Mouse (Mus musculus) brain, adult 2 months (tissue): ENCODE results near the gene Pdzd7.

Experiments
- DNase-seq: peaks from one replicate; pipeline ENCODE4 v3.0.0; 2011; ENCODE audit warnings: low read depth, low spot score

Pdzd7 gene

DNA sequence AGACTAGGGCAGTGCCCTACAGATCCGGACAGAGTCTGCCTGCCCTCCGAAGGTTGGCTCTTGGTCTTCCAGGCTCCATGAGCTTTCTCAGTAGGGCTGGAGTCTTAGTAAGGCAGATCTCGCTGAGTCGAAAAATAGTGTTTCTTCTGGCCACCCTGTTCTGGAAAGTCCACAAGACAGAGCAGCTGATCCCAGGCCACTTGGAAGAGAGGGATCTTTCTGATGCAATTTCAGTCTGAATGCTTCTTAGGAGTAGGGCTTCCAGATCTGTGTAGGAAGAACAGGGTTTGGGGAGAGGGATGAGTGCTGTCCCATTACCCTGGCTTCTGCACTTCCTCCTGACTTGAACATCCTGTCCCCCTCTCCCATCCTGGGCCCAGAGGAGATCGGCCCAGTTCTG lies at the start of gene Pdzd7:
TSS of gene Pdzd7 (minus strand) at position 67 of the 400 bp plus-strand sequence.
- no peak for DNase-seq

DNA sequence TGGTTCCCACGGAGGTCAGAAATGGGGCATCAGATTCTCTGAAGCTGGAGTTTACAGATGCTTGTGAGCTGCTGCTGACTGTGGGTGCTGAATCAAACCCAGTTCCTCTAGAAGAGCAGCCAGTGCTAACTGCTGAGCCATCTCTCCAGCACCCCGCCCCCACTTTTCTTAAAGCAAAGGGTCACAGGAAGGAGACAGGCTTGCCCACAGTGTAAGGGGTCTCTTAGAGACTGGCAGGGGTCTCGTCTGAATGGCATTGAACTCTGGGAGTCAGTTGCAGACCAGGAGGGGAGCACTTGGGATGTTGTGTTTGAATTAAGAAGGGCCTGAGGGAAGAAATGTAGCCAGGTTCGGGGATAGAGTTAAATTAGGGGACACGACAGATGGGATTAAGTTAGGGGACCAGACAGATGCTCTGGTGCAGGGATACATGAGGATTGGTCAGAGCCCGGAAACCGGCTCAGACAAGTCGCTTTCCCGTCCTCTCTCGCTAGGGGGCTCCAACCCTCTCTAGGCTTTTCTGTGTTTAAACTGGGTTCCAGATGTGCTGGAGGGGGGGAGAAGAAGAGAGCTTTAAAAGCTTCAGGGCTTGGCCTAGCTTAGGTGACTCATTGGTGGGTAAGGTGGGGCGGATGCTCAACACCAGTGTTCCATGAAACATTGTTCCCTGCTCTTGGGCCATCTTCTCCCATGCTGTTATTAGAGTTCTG lies 36.5 kb upstream of the Pdzd7 start:
- peak; percentile 67 for DNase-seq

DNA sequence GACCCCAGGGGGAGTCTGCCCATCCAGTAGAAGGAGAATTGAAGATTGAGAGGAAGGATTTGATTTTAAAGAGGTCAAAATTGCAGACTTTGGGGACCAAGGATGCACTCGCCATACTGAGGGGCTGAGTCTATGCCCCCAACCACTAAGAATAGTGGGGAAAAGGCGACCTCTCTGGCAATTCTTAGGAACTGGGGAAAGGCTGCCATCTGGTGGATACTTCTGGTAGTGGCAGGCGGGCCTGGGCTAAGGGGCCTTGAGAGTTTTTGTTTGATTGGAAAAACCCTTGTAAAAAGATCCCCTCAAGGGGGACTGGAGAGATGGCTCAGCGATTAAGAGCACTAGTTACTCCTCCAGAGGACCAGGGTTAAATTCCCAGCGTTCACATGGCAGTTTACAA lies 35.8 kb upstream of the Pdzd7 start:
- peak; percentile 80 for DNase-seq

DNA sequence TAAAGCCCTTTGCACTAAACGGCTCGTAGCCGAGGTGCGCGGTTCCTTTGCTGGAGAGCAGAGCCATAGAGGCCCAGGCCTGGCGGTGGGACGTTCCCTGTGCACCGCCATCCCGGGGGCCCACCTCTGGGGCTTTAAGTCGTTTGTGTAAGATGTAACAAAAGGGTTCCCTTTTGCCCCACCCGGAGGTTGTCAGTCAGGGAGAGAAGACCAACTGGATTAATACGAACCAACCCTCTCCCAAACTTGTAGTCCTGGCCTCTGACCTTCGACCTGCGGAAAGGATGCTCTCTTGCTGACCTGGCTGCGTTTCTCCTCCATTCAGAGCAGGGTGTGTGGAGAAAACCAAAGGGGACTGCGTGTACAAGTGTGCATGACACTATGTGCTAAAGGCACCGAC lies 35.2 kb upstream of the Pdzd7 start:
- DNase-seq: peak; percentile 18

DNA sequence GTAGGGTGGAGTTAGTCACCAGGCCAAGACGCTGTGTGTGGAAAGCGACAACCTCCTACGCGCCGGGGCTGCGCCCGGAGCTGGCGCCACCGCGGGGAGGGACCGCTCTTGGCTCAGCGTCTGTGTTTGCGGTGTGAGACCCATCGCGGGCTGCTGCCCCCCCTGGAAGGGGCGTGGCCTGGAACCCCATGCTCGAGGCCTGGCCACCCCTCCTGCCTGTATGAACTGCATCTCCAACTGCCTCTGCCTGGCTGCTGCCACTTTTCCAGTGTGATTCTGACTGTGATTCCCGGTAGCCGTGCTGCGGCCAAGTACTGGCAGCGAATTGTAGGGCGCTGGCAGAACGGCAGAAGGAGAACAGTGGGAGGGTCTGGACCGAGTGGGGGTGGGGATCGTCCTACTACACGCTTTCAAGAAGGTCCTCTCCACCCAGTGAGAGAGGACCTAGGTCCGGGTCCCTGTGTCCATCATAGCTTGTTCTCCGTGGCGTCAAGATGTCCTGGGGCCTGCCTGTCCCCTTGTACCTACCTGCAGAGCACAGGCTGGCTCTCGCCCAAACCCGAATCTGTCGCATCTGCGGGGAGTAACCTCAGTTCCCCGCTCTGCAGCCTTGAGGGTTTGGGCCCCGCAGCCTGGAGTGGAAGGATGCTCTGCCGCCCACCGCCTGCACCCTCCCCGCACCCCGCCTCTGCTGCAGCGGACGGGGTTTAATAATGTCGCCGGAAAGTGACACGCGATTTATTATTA lies 34.4 kb upstream of the Pdzd7 start:
- peak; percentile 88 for DNase-seq

DNA sequence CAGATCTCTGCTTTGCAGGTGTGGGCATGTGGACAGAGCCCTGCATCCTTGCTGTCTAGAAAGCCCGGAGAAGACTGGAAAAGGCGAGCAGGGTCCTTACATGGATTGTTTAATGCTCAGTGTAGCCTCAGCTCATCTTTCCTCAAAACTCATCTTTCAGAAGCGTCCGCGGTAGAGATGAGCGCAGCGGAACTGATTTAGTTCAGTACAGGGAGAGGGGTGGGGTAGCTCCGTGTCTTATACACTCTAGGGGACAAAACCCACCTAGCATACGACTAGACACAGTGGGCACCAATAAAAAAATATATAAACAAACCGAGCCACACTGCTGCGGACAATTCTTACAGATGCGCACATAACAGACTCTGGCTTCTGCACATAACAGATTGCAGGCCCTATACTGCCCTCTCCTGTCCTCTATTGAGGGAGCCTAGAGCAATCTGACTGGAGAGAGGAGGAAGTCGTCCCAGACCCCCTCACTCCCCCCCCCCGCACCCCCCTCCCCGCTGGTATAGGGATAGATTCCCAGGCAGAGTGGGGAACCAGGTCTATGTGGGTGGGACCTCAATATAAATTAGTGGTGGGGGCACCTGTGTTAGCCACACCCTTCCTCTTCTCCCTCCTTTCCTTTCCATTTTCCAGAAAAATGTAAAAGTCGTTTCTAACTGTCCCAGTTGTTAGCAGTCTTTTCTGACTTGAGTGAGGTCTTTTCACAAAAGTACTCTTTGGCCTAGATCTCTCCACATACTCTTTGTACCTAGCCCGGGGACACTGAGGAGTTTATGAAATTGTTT lies 33.7 kb upstream of the Pdzd7 start:
- DNase-seq: peak; percentile 72

DNA sequence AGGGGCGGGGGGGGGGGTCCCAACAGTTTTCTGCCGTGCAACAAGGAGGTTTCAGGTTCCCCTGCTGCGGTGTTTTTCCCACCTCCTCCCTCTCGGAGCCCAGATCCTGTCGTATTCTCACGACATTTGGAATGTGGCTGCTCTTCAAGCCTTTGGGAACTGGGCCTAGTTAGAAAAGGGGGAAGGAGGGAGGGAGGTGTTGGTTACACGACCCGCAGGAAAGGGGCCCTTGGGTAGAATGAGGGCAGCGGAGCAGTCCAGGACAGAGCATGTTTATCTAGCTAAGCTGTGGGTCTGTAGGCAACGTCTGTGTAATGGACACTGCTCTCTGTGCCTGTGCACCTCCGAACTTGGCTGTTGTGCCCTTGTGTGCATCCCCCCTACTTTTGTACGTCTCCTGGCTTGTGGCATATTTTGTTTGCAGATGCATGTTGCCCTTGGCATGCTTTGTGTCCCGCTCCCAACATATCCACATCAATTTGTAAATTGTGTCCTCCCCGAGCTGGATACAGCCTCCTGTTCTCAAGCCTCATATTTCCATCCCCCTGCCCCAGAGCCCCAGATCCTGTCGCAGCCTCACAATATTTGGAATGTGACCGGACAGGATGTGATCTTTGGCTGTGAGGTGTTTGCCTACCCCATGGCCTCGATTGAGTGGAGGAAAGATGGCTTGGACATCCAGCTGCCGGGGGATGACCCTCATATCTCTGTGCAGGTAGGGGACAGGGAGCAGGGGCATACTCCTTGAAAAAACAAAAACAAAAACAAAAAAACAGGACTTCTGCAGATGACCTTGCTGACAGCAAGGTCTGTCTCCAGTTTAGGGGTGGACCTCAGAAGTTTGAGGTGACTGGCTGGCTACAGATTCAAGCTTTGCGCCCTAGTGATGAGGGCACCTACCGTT lies 32.5 kb upstream of the Pdzd7 start:
- no peak for DNase-seq

DNA sequence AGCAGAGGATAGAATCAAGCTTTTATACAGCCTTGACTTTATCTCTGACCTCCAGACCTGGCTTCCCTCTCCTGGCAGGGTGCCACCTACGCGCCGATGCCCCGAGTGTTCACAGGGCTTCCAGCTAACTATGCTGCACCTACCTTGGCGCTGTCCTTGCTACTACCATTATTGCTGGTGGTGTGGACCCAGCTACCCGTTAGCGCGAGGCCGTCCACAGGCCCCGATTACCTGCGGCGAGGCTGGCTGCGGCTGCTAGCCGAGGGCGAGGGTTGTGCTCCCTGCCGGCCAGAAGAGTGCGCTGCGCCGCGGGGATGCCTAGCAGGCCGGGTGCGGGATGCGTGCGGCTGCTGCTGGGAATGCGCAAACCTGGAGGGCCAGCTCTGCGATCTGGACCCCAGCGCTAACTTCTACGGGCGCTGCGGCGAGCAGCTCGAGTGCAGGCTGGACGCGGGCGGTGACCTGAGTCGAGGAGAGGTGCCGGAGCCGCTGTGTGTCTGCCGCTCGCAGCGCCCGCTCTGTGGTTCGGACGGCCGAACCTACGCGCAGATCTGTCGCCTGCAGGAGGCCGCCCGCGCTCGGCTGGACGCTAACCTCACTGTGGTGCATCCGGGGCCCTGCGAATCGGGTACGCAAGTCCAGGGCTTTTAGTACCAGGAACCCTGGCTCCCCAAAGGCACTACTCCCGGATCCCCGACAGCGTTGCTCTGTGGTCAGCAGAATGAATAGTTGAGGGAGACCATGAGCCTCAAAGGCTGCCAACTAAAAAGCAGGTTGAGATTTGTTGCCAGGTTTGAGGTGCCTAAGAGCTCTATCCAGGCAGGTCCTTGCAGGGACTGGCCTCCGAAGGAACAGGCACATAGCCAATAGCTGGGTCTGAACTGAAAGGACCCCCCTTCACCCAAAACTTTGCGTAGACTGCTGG lies 31.3 kb upstream of the Pdzd7 start:
- DNase-seq: peak; percentile 85

DNA sequence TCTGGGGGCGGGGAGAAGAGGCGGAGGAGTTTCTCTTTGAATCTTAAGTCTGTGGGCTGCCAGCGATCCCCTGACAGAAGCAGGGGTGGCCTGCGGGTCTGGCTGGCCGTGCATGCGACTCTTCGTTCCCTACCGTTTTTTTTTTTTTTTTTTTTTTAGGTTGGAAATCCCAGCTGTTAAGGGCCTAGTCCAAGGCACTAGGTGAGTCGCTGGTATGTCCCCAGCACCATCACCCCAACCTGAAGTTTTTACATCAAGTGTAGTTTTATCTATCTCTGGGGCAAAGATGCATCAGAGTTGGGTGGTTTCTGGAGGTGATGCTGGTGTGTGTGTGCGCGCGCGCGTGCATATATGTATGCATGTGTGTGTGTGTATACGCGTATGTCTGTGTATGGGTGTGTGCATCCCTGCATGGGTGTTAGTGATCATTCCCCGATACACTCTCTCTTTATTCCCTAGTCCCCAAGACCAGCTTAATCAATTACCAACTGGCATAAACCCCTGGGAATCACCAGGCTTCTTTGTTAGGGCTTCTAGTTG lies 30.6 kb upstream of the Pdzd7 start:
- DNase-seq: no peak

DNA sequence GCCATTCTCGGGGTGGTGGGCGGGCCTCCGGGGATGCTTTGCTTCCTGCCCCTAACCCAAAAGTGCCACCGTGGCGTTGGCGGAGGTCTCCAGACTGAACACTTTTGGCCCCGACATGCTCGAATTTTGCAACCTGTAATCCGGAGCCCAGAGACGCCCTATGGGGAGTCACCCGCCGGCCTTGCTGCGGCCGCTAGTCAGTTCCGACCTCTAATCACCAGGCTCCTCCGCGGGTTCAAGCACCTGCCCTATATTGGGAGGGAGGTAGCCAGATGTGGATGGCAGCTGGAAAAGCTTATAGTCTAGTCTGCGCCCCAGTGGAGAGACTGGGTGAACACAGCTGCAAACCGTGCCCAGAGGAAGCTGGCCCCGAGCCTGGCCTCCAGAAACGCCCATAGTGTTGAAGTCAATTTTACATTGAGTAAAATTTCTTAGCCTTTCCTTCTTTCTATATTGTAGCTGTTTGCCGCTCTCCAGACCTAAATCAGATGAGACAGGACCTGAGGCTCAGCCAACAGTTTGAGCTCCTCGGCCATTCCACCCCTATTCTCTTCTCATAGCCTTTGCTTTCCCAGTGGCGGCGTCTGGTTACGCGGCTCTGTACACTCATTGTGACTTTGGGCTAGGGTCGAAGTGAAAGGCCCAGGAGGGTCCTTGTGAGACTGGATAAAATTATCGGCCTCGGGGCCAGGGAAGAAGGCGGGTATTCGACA lies 30.0 kb upstream of the Pdzd7 start:
- DNase-seq: no peak

DNA sequence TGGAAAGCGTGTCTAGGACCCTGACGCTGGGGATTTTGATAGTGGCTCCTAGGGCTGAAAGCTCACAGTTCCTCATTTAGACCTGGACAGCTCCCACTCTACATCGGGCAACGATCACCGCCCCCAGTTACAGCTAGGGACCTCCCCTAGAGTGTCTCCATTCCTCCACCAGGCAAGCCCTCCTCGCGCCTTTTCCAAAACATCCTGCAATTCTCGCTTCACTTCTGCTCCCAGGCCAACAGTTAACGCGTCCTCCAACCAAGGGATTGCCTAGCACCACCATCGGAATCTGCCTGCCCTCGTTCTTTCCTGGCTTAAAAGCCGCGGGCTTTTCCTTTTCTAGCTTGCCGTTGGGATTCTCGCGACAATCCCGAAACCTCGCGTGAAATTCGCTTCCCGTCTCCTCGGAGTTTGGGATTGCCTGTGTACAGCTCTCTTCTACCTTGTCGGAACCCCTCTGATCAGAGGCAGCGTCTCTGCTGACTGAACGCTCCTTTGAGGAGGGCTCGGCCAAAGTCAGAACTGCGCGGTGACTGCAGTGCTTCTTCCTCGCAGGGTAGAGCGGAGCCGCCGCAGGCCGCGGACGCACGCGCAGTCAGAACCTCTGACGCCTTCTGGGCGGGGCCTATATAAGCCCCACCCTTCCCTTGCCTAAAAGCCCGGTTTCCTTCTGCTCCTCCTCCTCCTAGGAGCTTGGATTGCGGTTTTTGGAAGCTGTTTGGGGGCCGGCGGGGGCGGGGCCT lies 29.2 kb upstream of the Pdzd7 start, which contains the start of gene Kazald1:
TSS of gene Kazald1 (plus strand) at position 662 of the 743 bp plus-strand sequence.
- DNase-seq: peak; percentile 97

DNA sequence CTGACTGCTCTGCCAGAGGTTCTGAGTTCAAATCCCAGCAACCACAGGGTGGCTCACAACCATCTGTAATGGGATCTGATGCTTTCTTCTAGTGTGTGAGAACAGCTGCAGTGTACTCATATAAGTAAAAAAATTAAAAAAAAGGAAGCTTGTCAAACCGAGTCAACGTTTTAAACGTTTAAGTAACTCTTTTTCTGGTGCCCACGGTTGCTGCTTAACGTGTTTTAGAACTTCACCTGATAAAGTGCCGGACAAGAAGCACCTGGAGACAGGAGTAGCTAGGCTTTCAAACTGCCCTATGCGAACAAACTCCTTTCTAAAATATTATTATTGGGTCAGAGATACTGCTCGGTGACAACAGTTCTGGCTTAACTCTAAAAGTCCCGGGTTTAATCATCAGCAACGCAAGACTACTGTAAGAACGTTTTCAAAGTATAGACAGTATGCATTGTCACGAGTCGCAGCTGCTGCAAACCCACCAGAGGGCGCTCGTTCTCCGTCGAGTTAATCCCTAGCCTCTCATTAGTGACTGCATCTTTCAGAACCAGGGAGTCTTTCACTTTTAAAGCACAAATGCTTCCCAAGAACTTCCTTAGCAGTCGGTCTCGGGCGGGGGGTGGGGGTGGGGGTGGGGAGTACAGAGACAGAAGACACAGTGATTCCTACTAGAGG lies 28.5 kb upstream of the Pdzd7 start:
- peak; percentile 94 for DNase-seq

DNA sequence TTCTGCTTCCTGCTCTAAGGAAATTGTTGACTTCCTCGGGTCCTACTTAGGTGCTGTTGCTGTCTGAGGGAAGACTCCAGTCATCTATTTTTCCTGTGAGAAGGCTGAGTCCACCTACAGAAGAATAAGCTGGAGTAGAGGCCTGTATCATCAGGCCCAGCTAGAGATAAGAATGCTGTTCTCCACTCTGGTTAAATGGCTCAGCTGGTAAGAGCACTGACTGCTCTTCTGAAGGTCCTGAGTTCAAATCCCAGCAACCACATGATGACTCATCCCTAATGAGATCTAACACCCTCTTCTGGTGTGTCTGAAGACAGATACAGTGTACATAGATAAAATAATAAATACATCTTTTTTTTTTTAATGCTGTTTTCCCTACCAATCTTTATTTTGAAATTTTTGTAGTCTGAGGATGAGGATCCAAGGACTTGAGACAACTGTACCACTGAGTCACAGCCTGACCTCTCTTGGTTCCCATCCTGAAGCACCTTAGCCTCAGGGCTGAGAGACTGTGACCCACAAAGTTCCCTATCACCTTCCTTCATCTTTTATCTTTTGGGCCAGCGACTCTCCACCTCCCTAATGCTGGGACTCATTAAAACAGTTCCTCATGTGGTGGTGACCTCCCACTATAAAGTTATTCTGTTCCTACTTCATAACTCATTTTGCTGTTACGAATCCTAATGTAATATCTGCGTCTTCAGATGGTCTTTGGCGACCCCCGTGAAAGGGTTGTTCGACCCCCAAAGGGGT lies 22.4 kb upstream of the Pdzd7 start:
- no peak for DNase-seq

DNA sequence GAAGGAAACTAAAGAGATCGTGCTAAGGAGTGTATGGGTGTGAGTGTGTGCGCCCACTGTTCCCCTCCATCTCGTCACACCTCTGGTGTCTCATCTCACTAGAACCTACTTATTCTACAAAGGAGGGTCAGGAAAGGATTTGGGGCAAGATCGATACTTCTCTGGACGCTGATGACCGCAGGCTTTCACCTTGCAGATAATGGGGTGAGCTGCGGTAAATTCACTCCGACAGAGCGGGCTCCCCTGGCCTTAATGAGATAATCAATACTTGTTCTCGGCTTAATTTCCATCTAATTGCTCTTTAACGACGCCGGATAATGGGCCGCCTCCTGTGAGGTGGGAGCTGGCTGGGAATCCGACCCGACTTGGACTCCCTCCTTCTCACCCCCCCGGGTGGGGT lies 21.7 kb upstream of the Pdzd7 start:
- DNase-seq: no peak

DNA sequence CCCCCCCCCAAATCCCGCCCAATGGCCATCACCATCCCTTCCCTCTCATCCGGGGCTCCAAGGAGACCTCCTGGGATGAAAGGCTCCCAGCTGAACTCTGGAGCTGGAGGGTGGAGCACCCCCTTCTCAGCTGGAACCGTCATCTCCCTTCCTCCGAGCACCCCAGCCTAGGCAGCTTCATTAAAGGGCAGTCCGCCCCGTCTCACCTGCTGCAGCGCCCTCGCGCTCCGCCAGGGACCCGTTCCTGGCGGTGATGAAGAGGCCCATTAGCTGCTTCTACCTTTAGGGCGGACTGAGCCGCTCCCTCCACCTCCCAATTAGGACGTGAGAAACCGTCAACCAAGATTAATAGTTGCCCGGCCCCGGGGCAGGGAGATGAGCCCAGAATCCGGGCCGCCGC lies 19.7 kb upstream of the Pdzd7 start:
- DNase-seq: no peak

DNA sequence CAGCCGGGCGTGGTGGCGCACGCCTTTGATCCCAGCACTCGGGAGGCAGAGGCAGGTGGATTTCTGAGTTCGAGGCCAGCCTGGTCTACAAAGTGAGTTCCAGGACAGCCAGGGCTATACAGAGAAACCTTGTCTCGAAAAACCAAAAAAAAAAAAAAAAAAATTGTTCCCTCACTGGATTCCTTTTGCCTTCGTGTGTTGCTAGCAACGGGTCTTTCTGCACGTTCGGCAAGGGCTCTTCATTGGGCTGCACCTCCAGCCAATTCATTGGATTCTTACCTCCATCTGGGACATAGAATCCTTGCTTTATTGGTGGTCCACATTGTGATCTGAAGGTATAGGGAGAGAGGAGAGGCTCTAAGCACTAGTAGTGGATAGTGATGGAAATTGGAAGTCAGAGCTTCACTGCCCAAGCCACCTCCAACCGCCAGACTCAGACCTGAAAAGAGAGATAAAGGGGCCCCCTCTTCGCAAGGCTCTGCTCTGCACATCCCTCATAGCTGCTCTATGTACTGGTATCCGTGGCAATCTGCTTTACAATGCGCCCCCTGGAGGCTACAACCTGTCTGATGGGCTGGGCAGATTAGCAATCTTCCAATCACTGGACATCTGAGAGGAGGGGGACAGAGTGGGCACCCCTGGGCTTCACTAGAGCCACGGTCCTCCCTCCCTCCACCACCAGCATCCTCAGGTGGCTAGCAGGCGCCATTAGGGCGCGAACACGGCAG lies 18.2 kb upstream of the Pdzd7 start:
- DNase-seq: peak; percentile 73

DNA sequence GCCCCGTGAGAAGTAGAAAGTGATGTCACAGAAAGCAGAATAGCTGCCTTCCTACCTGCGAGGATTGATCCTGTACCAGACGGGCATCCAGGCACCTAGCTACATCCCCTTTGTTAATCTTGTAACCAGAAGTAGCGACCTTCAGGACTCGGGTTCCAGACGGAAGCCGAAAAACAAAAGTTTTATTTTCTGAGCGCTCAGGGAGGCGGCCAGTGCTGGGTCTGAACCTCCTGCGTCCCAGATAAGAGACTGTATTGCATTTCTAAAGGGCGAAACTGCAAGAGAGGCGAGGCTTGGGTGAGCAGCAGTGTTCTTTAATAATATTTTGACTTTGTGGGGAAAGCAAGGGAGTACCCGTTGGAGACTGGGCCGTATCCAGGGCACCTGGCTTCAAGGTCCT lies 13.3 kb upstream of the Pdzd7 start:
- no peak for DNase-seq
